Mouse (Mus musculus) hindbrain, embryonic 11.5 days (tissue): Measurements from ENCODE around the gene Pnpla2. TPM values are rescaled to one million over a fixed set of nuclear protein-coding genes. Genes with fewer than 3 reads are reported as not detected.
"Not testable (repeated sequence)": the region's sequence is repeated elsewhere in the genome, so short reads cannot be mapped to it uniquely, and the experiment has no call there.

Experiments
- ATAC-seq: fragments of 200-750 bp; cut with Nextera tagmentation; 2 replicates; pipeline ENCODE4 v1.8.0; 2017; ENCODE audit warnings: mild to moderate bottlenecking, moderate TSS enrichment, moderate library complexity; ENCODE audit not compliant: low FRiP score
- DNase-seq: peaks from one replicate; pipeline ENCODE4 v3.0.0-alpha.2; 2015; ENCODE audit warnings: low spot score
- H3K27ac ChIP-seq: fragments of 300-500 bp; sonication (generic); 2 replicates; pipeline ENCODE4 v1.5.1; 2014; ENCODE audit warnings: mild to moderate bottlenecking, low read depth, low read length
- H3K27me3 ChIP-seq: fragments of 300-500 bp; sonication (generic); 2 replicates; pipeline ENCODE4 v1.6.1; 2014; ENCODE audit warnings: mild to moderate bottlenecking, low read length, moderate library complexity, mixed read lengths; ENCODE audit not compliant: control insufficient read depth, insufficient read depth
- H3K36me3 ChIP-seq: fragments of 300-500 bp; sonication (generic); 2 replicates; pipeline ENCODE4 v1.6.1; 2014; ENCODE audit warnings: mild to moderate bottlenecking, low read length, moderate library complexity, mixed read lengths; ENCODE audit not compliant: control insufficient read depth, insufficient read depth
- H3K4me1 ChIP-seq: fragments of 300-500 bp; sonication (generic); replicated peaks from 2 replicates; pipeline ENCODE4 v1.6.1; 2014; ENCODE audit warnings: low read length, mixed read lengths; ENCODE audit not compliant: control insufficient read depth, insufficient read depth
- H3K4me2 ChIP-seq: fragments of 300-500 bp; sonication (generic); replicated peaks from 2 replicates; pipeline ENCODE4 v1.6.1; 2014; ENCODE audit warnings: mild to moderate bottlenecking, low read depth, low read length
- H3K4me3 ChIP-seq: fragments of 300-500 bp; sonication (generic); 2 replicates; pipeline ENCODE4 v1.5.1; 2014; ENCODE audit warnings: low read depth, low read length
- H3K9ac ChIP-seq: fragments of 300-500 bp; sonication (generic); 2 replicates; pipeline ENCODE4 v1.6.1; 2014; ENCODE audit warnings: low read depth, low read length
- H3K9me3 ChIP-seq: fragments of 300-500 bp; sonication (generic); 2 replicates; pipeline ENCODE4 v1.6.1; 2016; ENCODE audit warnings: low read length; ENCODE audit not compliant: control insufficient read depth
- WGBS: fragments of 180-500 bp; shearing (Covaris S2); extraction: QIAGEN DNeasy Blood & Tissue Kit; methylation state at CpG from one replicate; pipeline ENCODE4 v1.1.7; 2014; 5-methylcytosine and 5-hydroxymethylcytosine counted together
- polyA plus RNA-seq: library from polyadenylated mRNA; unstranded; fragments of >200 nt; fragmentation: Nextera tagmentation; extraction: Ambion mirVana; gene quantifications from 2 replicates; pipeline ENCODE4 v1.2.1, GENCODE M21; 2014

Pnpla2 gene
- 13.7 and 14.2 TPM in 2 replicates for polyA plus RNA-seq

GRCm38 (mm10) chr7:141454967-141455551 is at the start of gene Pnpla2:
TSS of gene Pnpla2 (plus strand) at chr7:141455198.
- H3K4me1 ChIP-seq: no peaks in the 10 kb centered on the region; the same call in 1 of the 2 replicates
- H3K4me2 ChIP-seq: peak within 1 kb of the TSS; percentile 82
- DNase-seq (peak; percentile 89), ATAC-seq (peak; percentile 82)
- 0 out of 2 replicates have a peak, but pooled peaks cover 2% of the 10 kb centered on the region for H3K36me3 ChIP-seq
- no peaks in the 10 kb centered on the region for H3K9me3 ChIP-seq
- H3K9ac ChIP-seq: peak within 1 kb of the TSS; percentile 66
- peak within 1 kb of the TSS; percentile 53 for H3K4me3 ChIP-seq
- H3K27me3 ChIP-seq: peaks cover 9% of the 10 kb centered on the region
- 1% methylated on average over 45 of the region's 45 CpGs for WGBS
- H3K27ac ChIP-seq: 0 out of 2 replicates have a peak within 1 kb of the TSS, but pooled peaks have one; percentile 45

- H3K9me3 ChIP-seq: no peaks in the 10 kb centered on the region
- H3K27ac ChIP-seq: no peak overlapping the region
- 87% methylated on average over 4 of the region's 4 CpGs for WGBS
- no peak overlapping the region for H3K9ac ChIP-seq
- H3K36me3 ChIP-seq: peaks cover 8% of the 10 kb centered on the region
- no peak for DNase-seq
- H3K4me2 ChIP-seq: no peak overlapping the region
- H3K27me3 ChIP-seq: no peaks in the 10 kb centered on the region
- no peaks in the 10 kb centered on the region for H3K4me1 ChIP-seq
- no peak overlapping the region for H3K4me3 ChIP-seq
- ATAC-seq: no peak
Observed at GRCm38 (mm10) chr7:141405466-141405865, 49.5 kb upstream of the Pnpla2 start.

GRCm38 (mm10) chr7:141407670-141408069 is 47.3 kb upstream of the Pnpla2 start:
- not testable (repeated sequence) for H3K4me1 ChIP-seq

GRCm38 (mm10) chr7:141408833-141409232 is 46.2 kb upstream of the Pnpla2 start:
- no peaks in the 10 kb centered on the region for H3K9me3 ChIP-seq
- no peak overlapping the region for H3K9ac ChIP-seq
- H3K27me3 ChIP-seq: no peaks in the 10 kb centered on the region
- H3K4me1 ChIP-seq: no peaks in the 10 kb centered on the region
- DNase-seq: peak; percentile 89
- no peak overlapping the region for H3K4me3 ChIP-seq
- no peak overlapping the region for H3K4me2 ChIP-seq
- WGBS: 16% methylated on average over 11 of the region's 11 CpGs
- peak; percentile 63 for ATAC-seq
- 0 out of 2 replicates have a peak, but pooled peaks cover 2% of the 10 kb centered on the region for H3K36me3 ChIP-seq
- H3K27ac ChIP-seq: no peak overlapping the region

More at GRCm38 (mm10) chr7:141407670-141408069, 47.3 kb upstream of the Pnpla2 start:
- not testable (repeated sequence) for H3K4me2 ChIP-seq, H3K36me3 ChIP-seq, H3K9me3 ChIP-seq, H3K27me3 ChIP-seq, H3K27ac ChIP-seq, ATAC-seq, H3K9ac ChIP-seq, DNase-seq, H3K4me3 ChIP-seq
- WGBS: 98% methylated on average over 7 of the region's 7 CpGs

GRCm38 (mm10) chr7:141410631-141411030 is 44.4 kb upstream of the Pnpla2 start:
- H3K9ac ChIP-seq: no peak overlapping the region

GRCm38 (mm10) chr7:141411667-141412066 is 43.3 kb upstream of the Pnpla2 start:
- H3K27ac ChIP-seq: no peak overlapping the region
- WGBS: 88% methylated on average over 1 of the region's 1 CpGs
- no peak overlapping the region for H3K9ac ChIP-seq
- H3K4me3 ChIP-seq: no peak overlapping the region
- H3K4me1 ChIP-seq: no peaks in the 10 kb centered on the region
- ATAC-seq (no peak), DNase-seq (no peak)
- H3K4me2 ChIP-seq: no peak overlapping the region
- H3K36me3 ChIP-seq: 0 out of 2 replicates have a peak, but pooled peaks cover 2% of the 10 kb centered on the region
- no peaks in the 10 kb centered on the region for H3K9me3 ChIP-seq
- no peaks in the 10 kb centered on the region for H3K27me3 ChIP-seq

More at GRCm38 (mm10) chr7:141410631-141411030, 44.4 kb upstream of the Pnpla2 start:
- no peaks in the 10 kb centered on the region for H3K9me3 ChIP-seq
- no peak overlapping the region for H3K4me3 ChIP-seq
- 90% methylated on average over 8 of the region's 8 CpGs for WGBS
- no peak overlapping the region for H3K4me2 ChIP-seq
- ATAC-seq: no peak
- H3K27ac ChIP-seq: no peak overlapping the region
- no peaks in the 10 kb centered on the region for H3K27me3 ChIP-seq
- DNase-seq: no peak
- no peaks in the 10 kb centered on the region for H3K4me1 ChIP-seq
- 0 out of 2 replicates have a peak, but pooled peaks cover 2% of the 10 kb centered on the region for H3K36me3 ChIP-seq

- Histone ChIP-seq H3K9me3 (no peaks in the 10 kb centered on the region), H3K27ac (peak overlapping the region; percentile 78), H3K9ac (peak overlapping the region; percentile 83), H3K4me1 (no peaks in the 10 kb centered on the region), H3K27me3 (no peaks in the 10 kb centered on the region), H3K36me3 (0 out of 2 replicates have a peak, but pooled peaks cover 2% of the 10 kb centered on the region), H3K4me3 (peak overlapping the region; percentile 76), H3K4me2 (peak overlapping the region; percentile 79)
- 4% methylated on average over 16 of the region's 16 CpGs for WGBS
- ATAC-seq: peak; percentile 10
- DNase-seq: peak; percentile 38
Observed at GRCm38 (mm10) chr7:141413331-141413730, 41.7 kb upstream of the Pnpla2 start.

- Histone ChIP-seq H3K27me3 (no peaks in the 10 kb centered on the region), H3K4me1 (no peaks in the 10 kb centered on the region), H3K9ac (peak within 1 kb of the TSS; percentile 83), H3K4me3 (peak within 1 kb of the TSS; percentile 76), H3K27ac (peak within 1 kb of the TSS; percentile 78), H3K36me3 (no peaks in the 10 kb centered on the region), H3K9me3 (no peaks in the 10 kb centered on the region), H3K4me2 (peak within 1 kb of the TSS; percentile 79)
- WGBS: under 1% methylated on average over 51 of the region's 56 CpGs
- ATAC-seq (peak; percentile 90), DNase-seq (peak; percentile 100)
Observed at GRCm38 (mm10) chr7:141413809-141414584, 41.0 kb upstream of the Pnpla2 start, which contains the start of gene Gatd1. TSS of gene Gatd1 (minus strand) at chr7:141414136.
